Mouse (Mus musculus): Measurements from ENCODE around the gene Kif19a.
A peak's percentile ranks its signal among the peaks of the same experiment; 100 is the strongest.

The Kif19a gene

DNA sequence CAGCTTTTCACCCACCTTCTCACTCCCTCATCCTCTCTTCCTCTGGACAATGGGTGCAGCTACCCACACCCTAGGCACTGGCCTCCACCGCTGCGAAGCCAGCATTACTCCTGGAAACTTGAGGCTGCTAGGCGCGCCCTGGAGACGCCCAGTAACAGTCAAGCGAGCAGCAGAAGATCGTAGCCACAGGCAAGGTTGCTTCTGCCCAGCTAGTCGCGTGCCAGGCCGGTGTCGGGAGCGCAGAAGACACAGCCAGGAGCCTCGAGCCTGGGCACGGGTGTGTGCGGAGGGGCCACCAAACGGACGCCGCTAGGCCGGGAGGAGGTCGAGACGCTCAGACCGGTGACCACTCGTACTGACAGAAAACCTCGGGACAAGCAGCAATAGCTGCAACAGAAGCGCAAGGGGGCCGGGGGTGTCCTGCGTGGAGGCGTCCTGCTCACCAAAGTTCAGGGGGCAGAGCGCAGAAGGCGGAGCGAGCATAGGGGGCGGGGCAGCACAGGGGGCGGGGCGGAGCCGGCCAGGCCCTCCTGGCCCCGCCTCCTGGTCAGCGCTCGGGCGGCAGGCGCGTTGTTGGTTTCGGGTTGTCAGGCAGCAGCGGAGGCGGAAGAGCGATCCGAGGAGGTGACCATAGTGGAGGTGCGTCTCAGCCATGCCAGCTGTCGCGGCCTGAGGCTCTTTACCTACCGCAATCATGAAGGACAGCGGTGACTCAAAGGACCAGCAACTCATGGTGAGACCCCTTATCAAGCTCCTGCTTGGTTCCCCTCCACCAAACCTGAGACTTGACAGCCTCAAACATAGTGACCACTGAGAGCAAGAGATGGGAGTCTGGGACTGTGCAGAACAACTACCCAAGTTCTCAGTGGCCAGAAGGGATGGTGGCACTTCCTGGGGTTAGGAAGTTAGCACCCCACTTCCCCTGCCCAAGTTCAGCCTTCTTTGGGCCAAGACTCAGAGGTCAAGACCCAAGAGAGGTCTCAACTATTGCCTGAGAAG lies at the start of gene Kif19a:
Gene Kif19a, plus strand, starts transcription at position 569 of the 999 bp plus-strand sequence.
- peak in 1 of 2 experiments; percentile 37 for DNase-seq (ENCODE audit: low spot score in 2 of 2)

DNA sequence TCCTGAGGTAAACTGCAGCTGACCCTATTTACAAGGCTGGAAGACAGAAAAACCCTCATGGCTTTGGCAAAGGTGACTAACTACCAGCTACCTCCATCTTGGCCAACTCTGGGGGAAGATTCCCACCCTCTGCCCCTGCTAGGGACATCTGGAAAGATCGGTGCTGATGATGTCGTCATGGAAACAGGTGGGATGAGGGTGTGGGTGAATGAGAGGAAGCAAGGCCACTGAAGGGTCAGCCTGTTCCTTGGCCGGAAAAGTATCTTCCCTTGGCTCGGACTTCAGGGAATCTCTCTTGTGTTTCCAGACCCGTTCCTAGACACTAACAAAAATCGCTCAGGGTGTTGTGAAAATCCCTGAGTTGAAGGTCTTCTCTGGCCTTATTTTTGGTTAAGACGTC lies 49.7 kb upstream of the Kif19a start:
- no peak for DNase-seq (ENCODE audit: low spot score in 2 of 2)

DNA sequence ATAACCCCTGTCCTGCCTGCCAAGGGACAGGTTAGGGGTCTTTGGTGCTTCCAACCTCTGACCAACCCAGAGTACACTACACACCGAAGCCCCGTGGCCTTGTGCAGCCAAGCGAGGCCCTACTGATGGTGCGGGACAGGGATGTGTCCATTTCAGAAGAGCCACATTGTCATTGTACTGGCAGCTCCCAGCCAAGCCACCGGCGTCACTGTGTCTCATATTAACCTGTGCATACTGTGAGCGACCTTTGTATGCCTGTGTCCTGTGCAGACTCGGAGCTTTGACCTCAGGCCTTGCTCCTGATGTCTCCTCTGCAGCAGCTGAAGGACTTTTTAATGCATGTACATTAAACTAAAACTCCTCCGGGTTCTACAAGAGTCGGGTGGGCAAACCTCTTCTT lies 44.7 kb upstream of the Kif19a start:
- DNase-seq (ENCODE audit: low spot score in 2 of 2): no peak

DNA sequence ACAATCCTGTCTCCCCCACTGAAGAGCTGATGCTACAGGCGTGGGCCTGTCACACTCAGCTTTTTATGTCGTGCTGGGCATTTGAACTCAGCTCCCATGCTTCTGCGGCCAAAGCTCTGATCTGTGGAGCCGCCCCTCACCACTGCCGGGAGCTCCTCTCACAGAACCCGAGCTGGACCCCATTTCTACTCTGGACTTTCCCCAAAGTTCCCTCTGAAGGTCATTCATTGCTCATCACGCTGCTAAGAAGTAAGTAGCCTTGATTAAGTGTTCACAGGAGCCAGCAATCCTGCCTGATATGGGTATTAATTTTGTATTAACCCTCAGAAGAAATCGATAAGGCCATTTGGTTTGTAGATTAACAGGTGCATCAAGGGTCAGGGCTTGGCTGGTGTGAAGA lies 42.8 kb upstream of the Kif19a start:
- DNase-seq (ENCODE audit: low spot score in 2 of 2): no peak

DNA sequence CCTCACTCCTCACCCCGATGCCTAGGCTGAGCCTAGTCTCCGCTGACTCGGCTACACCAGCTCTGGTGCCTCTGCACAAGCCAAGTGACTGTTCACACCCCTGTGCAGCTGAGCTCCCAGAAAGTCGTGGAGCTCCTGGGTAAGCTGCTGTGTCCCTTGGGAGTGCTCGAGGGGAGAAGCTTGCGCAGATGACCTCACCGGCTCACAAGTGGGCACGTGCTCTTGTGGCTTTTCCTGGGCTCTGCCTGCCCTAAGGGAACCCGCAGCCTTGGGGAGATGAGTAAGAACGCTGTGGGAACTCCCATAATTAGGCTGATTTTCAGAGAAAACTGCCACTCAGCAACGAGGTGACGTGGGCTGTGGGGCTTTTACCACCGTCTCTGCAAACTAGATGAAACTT lies 42.2 kb upstream of the Kif19a start:
- DNase-seq (ENCODE audit: low spot score in 2 of 2): no peak

DNA sequence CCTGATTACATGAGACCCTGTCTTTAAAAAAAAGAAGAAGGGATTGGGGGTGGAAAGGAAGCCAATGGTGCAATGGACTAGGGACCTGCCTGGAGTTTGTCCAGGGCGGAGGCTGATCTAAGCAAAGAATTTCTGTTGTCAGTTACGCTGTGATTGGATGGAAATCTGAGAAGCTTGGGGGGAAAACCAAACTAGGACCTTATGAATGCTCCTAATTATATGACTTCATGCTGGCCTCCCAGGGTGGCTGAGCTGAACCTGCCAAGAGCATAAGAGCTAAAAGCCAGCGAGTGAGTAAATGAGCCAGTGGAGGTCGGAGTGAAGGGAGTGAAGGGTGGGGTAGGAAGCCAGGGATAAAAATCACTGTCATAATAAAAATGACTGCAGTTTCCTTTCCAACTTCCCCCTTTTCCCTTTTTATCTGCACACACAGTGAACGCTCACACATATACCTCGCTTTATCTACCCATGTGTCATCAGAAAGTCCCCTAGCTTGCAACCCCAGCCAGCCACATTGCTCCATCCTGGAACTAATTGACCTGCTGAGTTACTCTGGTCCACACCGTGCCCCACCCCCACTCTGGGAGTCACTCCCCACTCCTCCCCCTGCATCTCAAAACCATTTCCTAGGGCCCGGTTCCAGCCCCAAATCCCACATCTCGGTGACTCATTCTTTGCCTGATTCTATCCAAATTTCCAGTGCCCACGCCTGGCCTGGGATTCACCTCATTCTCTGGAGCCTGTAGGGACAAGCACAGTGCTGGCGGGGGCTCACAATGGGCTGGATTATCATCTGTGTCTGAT lies 40.2 kb upstream of the Kif19a start:
- DNase-seq (ENCODE audit: low spot score in 2 of 2): no peak

DNA sequence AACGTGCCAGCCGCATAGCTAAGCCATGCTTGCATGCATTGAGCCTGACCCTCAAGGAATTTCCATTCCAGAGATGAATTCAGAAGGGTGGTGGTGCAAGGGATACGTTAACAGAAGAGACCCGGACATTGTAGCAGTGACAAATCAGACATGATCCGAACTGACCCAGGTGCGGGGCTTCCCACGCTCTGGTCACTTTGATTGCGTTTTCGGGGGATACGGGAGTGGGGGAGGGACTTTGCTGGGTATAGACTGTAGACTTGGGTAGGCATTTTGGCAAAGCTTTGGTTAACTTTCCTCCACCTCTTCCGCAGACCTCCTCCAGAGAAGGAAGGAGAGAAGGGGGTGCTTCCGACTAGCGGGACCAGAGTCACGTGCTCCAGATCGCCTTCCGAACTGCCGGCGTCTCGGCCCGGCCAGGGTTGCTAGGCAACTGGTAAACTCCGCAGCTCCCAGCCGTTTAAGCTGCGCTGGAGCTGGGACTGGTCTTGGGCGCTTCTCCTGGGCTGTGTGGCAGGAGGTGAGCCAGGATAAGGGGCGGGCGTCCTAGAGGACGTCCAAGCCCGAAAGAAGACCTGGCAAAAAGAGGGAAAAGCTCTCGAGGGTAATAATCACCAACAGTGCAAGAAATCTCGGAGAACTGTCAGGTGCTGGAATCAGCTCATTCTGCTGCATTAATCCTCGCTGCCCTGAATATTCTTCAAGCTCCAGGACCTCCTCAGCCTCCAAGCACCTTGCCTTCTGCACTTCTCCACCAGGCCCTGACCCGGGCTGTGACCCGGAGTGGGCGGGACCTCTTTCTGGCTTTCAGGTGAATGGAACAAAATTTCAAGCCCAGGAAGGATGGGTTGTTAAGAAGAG lies 38.0 kb upstream of the Kif19a start, which contains the start of gene Dnaic2:
Gene Dnaic2, plus strand, starts transcription at position 444 of the 861 bp plus-strand sequence.
- peak in 1 of 2 experiments; percentile 63 for DNase-seq (ENCODE audit: low spot score in 2 of 2)

DNA sequence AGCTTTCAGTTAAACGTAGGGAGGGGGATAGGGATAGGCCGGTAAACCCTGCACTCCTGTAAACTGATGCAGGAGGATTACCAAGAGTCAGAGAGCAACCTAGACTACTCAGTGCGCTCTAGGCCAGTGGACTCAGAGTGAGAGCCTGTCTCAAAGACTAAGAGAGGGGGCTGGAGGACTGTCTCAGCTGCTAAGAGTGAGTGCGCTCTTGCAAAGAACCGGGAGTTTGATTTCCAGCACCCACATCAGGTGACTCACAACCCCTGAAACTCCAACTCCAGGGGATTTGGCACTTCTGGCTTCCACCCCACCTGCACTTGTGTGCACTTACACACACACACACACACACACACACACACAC lies 37.4 kb upstream of the Kif19a start:
- no peak for DNase-seq (ENCODE audit: low spot score in 2 of 2)

DNA sequence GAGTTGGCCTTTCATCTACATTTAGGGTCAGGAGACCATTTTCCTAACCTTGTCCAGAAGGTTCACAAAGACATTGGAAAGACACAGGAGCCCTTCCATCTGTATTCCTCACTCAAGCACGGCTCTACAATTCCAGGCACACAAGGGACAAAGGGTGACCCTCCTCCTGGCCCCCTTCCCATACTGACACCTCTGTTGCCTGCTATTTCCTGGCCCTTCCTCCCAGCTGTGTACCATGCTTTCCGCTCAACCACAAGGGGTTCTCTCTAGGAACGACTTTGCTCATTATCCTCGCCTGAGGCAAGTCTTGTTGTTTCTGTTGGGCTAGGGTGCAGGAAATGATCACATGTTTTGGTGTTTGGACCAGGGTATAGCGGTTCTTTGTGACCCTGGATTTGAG lies 36.9 kb upstream of the Kif19a start:
- DNase-seq (ENCODE audit: low spot score in 2 of 2): no peak

DNA sequence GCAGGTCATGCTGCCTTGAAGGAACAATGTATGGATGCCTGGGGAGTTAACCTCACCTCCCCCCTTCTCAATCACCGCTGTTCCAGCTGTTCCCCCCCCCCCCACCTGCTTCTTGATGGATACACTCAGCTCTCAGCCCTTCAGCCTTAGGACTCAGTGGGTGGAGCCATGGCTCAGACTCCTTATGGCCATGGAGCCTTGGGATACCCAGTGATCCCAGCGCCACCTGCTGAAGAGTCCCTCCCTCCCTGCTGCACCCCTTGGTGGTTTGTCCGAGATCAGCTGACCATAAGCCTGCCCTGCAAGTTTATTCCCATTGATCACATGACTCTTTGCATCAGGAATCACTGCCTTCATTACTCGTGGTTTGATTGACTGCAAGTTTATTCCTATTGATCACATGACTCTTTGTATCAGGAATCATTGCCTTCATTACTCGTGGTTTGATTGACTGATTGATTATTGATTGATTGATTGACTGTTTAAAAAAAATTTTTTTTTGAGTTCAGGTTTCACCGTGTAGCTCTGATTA lies 35.3 kb upstream of the Kif19a start:
- no peak for DNase-seq (ENCODE audit: low spot score in 2 of 2)

DNA sequence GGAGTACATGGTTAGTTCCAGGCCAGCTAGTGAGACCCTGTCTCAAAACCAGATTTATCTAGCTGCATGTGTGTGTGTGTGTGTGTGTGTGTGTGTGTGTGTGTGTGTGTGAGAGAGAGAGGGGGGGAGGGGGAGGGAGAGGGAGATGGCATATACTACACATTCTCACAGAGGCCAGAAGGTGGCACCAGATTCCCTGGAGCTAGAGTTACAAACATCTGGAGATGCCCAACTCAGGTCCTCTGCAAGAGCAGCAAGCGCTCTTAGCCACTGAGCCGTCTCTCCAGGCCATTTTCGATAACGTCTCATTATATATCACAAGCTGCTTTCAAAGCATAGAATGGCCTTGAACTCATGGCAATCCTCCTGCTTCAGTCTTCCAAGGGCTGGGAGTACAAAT lies 33.5 kb upstream of the Kif19a start:
- DNase-seq (ENCODE audit: low spot score in 2 of 2): no peak

DNA sequence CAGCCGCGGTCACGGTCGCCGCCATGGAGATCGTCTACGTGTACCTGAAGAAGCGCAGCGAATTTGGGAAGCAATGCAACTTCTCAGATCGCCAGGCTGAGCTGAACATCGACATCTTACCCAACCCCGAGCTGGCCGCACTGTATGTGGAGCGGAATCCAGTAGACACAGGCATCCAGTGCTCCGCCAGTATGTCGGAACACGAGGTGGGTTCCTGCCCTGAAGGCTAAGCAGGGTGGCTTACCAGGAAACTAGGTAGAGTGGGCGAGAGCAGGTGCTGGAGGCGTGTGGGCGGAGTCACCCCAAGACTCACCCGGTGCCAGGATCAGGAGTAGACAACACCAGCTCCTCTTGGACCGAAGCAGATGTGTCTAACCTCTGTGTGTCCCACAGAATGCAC lies 32.3 kb upstream of the Kif19a start:
- DNase-seq (ENCODE audit: low spot score in 2 of 2): no peak

DNA sequence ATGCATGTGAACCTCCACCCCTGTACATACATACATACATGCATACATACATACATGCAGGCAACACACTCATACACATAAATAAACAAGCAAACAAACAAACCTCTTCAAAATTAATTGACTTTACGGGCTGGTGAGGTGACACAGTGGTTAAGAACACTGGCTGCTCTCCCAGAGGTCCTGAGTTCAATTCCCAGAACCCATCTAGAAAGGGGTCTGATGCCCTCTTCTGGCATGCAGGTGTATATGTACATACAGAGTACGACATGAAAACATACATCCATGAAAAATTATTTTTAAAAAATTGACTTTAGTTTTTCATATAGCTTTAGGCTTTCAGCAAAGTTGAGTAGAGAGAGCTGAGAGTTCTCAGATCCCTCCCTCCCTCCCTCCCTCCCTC lies 29.1 kb upstream of the Kif19a start:
- DNase-seq (ENCODE audit: low spot score in 2 of 2): no peak

DNA sequence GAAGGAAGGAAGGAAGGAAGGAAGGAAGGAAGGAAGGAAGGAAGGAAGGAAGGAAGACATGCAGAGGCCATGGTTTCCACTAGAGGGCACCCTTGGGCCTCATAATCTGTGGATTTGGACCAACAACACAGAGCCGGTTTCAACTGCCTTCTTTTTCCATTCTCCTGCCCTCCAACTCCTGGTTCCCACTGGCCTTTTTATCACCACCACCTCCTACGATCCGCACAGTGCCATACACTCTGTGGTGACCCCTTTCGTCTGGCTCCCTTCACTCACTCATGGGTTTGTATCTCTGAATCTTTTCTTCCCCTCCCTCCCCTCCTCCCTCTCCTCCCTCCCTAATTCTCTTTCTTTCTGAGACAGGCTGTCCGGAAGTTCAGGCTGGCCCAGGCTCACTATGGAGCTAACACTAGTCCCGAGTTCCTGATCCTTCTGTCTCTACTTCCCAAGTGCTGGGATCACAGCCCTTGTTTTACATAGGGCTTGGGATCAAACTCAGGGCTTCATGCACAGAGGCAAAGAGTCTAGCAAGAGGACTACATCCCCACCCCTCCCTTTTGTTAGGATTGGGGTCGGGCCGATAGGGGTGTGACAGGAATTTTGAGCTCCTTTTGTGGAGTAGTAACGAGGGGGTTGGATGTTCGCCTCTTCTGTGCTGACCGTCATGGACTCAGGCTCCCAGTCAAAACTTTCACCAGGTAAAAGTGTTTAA lies 28.1 kb upstream of the Kif19a start:
- DNase-seq (ENCODE audit: low spot score in 2 of 2): peak in 1 of 2 experiments; percentile 72

DNA sequence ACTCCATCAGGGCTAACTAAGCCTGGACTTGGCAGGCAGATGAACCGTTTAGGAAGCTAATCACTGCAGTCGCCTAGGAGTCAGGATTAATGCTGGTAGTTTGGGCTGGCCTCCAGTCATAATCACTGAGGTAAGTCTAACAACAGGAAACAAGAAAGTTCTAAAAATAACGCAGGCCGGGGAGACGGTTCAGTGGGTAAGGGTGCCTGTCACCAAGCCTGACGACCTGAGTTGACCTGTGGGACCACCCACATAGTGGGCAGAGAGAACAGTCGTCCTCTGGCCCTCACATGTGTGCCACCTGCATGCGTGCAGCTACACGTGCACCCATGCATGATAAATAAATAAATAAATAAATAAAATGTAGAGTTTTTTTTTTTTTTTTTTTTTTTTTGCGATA lies 24.6 kb upstream of the Kif19a start:
- no peak for DNase-seq (ENCODE audit: low spot score in 2 of 2)

DNA sequence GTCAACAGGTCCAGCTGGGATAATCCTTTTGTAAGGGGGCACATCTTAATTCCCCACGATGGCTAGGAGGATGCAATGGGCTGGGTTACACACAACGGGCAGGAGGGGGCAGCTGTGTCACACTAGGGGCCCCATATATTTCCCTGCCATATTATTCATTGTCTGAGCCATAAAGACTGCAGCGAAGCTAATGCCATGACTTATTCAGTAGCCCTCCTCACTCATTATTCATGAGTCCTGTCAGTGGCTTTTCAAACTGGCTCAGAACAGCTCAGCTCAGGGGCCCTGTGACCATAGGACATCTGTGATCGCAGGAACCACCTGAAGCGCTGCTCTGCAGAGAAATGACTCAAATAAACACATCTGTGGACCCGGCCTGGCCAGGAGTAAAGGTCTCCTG lies 23.7 kb upstream of the Kif19a start:
- no peak for DNase-seq (ENCODE audit: low spot score in 2 of 2)

DNA sequence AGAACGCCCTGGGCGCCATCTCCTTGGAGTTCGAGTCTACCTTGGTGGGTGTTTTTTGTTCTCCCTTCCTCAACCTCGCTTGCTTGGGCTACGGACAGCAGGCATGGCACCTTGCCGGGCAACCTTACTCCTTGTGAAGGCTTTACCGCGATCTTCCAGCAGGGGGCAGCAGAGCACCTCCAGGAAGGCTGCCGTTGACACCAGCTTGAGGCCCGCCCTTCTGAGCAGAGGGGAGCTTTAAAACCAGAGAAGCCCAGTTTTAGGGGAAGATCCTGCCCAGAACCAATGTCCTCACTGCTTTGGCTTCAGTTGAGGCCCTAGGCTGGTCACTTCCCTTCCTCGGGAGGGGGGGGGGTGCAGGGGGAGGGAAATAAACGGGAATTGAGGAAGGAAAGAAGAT lies 20.1 kb upstream of the Kif19a start:
- DNase-seq (ENCODE audit: low spot score in 2 of 2): peak; percentile 96 to 99

DNA sequence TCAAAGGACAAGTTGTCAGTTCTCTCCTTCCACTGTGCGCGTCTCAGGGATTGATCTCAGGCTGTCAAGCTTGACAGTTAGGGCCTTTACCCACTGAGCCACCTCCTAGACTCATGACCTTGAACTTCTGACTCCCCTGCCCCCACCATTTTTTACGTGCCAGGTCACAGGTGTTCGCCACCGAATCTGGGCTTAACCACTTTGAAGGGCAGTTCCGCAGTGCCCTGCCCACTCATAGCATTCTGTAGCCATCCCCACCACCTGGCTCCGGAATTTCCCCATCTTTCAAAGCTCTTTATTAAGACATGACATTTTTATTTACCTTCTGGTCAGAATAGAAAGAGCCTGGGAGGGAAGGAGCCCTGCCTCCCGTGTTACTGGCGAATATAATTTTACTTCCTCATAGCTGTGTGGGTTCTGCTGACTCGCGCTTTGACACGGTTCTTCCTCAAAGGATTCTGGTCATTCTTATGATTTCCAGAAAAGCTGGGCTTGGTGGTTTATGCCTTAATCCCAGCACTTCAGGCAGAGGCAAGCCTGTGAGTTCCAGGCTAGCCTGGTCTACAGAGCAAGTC lies 17.5 kb upstream of the Kif19a start:
- DNase-seq (ENCODE audit: low spot score in 2 of 2): no peak

DNA sequence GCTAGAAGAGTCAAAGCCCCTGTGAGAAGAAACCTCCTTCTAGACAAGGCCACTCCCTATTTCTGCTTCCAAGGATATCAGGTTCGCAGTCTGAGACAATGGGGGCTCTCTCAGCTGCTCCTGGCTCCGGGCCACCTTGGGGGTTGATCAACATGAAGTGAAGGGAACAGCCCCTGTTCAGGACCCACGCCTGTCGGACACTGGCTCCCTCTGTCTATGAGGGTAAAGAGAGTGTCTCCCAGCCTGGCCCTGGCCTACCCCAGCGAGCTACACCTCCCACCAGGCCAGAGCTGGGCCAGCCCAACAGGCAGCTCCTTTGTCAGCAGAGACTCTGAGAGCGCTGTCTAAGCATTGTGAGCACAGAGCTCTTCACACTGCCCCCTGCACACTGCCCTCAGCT lies 4.7 kb downstream of the Kif19a start:
- no peak for DNase-seq (ENCODE audit: low spot score in 2 of 2)

DNA sequence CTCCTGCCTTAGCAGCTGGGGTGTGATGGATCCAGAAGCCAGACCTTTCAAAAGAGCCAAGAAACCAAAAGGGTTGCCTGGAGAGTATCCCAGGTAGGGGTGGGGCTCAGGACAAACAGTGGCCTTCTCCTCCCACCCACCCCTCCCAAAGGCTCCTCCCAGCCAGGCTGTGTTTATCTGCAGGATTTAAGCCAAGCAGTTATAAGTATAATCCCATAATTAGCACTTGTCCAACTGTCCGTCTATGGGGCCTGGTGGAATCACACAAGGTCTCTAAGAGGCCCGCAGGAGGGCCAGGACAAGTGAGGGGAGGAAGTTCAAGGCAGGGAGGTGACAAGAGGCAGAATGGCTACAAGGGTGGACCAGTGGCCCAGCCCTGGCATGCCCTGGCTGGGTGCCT lies 6.7 kb downstream of the Kif19a start:
- DNase-seq (ENCODE audit: low spot score in 2 of 2): no peak

Measured in cerebellum, postnatal 4 days (tissue).